7 mouse cellular contexts compared by ENCODE assay signal in the genomic region with DNA sequence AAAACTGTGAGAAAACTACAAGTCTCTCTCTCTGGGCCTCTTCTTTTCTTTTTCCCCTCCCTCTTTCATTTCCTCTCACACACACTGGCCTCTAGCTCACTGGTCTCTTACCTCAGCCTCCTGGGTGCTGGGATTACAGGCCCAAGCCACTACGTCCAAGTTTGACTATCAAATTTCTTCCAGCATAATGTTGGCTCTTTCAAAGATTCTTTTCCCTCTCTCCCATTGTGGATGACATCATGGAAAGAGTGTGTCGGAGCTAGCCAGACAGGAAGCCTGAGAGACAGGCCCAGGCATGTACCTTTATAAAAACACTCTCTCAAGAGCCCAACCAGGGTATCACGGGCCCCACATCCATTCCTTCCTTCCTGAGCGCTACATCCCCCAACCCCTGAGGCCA. TPM values are rescaled to one million over a fixed set of nuclear protein-coding genes. Genes with fewer than 3 reads are reported as not detected.
DNase-seq lines count a peak whose midpoint lies in the region; ATAC-seq lines count a peak whose summit lies in the region.

No protein-coding gene starts in this region.

- no peak for ATAC-seq in embryonic facial prominence, embryonic 11.5 days (replicated peaks; ENCODE audit: insufficient number of reproducible peaks, low FRiP score, low TSS enrichment, low read depth)
- ATAC-seq in limb, embryonic 12.5 days (ENCODE audit: insufficient number of reproducible peaks, insufficient read depth, low FRiP score, low TSS enrichment, low read depth), result peak; percentile 45
- ATAC-seq in megakaryocyte progenitor cell, adult 5-6 weeks (replicated peaks; ENCODE audit: poor library complexity), result no peak

- peak; percentile 82 for DNase-seq in NIH3T3 (ENCODE audit: low read depth)
- peak; percentile 72 for DNase-seq in embryonic facial prominence, embryonic 11.5 days (ENCODE audit: low spot score)
- peak; percentile 76 to 84 for DNase-seq in heart, postnatal 10 days
- DNase-seq in retina, postnatal 1 day, result peak; percentile 22
- no peak for DNase-seq in ovary, adult 18-20 months (ENCODE audit: low spot score)

- H3K27me3 ChIP-seq in embryonic facial prominence, embryonic 11.5 days (ENCODE audit: control insufficient read depth, insufficient read depth, low read length), result no peaks in the 10 kb centered on the region
- H3K27me3 ChIP-seq in limb, embryonic 12.5 days, result no peaks in the 10 kb centered on the region

- peaks cover 13% of the 10 kb centered on the region for H3K4me1 ChIP-seq in embryonic facial prominence, embryonic 11.5 days (ENCODE audit: control insufficient read depth, insufficient read depth, low read length)
- peaks cover 59% of the 10 kb centered on the region for H3K4me1 ChIP-seq in limb, embryonic 12.5 days (replicated peaks)

- no peak overlapping the region for H3K9ac ChIP-seq in embryonic facial prominence, embryonic 11.5 days (replicated peaks; ENCODE audit: low read length)
- H3K9ac ChIP-seq in limb, embryonic 12.5 days (replicated peaks), result no peak overlapping the region

- WGBS in embryonic facial prominence, embryonic 11.5 days, result 31% methylated on average over 4 of the region's 4 CpGs
- 17% methylated on average over 4 of the region's 4 CpGs for WGBS in limb, embryonic 12.5 days

- H3K9me3 ChIP-seq in embryonic facial prominence, embryonic 11.5 days (replicated peaks; ENCODE audit: control insufficient read depth, low read length), result no peaks in the 10 kb centered on the region
- H3K9me3 ChIP-seq in limb, embryonic 12.5 days, result peaks cover 14% of the 10 kb centered on the region

- no peak overlapping the region for H3K4me2 ChIP-seq in embryonic facial prominence, embryonic 11.5 days (ENCODE audit: low read depth, low read length)
- H3K4me2 ChIP-seq in limb, embryonic 12.5 days, result 0 out of 2 replicates have a peak overlapping the region, but pooled peaks have one; percentile 0

- intact Hi-C loops in heart, postnatal 10 days (cut with DNase I), result loop anchor here (2.0 to 5.0 kb wide), 3 partner anchors 31 to 69 kb away; no protein-coding TSS in a partner anchor

- H3K36me3 ChIP-seq in embryonic facial prominence, embryonic 11.5 days (replicated peaks; ENCODE audit: control insufficient read depth, insufficient read depth, low read depth, low read length), result no peaks in the 10 kb centered on the region
- peaks cover 23% of the 10 kb centered on the region for H3K36me3 ChIP-seq in limb, embryonic 12.5 days

- H3K4me3 ChIP-seq in embryonic facial prominence, embryonic 11.5 days (ENCODE audit: low read depth, low read length), result no peak overlapping the region
- no peak overlapping the region for H3K4me3 ChIP-seq in limb, embryonic 12.5 days (replicated peaks)

- peak overlapping the region; percentile 43; the same call in 1 of the 2 replicates for H3K27ac ChIP-seq in embryonic facial prominence, embryonic 11.5 days (replicated peaks; ENCODE audit: low read depth, low read length)
- H3K27ac ChIP-seq in limb, embryonic 12.5 days, result peak overlapping the region; percentile 90

RNA-seq across cellular contexts. Expression of gene Igf2r, which starts 22.0 kb away (rescaled TPM):
- polyA plus RNA-seq in embryonic facial prominence, embryonic 11.5 days (2014; fragmentation: Nextera tagmentation; extraction: Ambion mirVana), result 19.4 and 19.6 TPM in 2 replicates
- 100 to 1,000 TPM; 180 to 214 TPM for total RNA-seq in heart, postnatal 10 days (2021)
- 43.1 and 48.1 TPM in 2 replicates for polyA plus RNA-seq in limb, embryonic 12.5 days (2016; fragmentation: Nextera tagmentation; extraction: Ambion mirVana)
- 1.2 and 2.6 TPM in 2 replicates for total RNA-seq in megakaryocyte progenitor cell, adult 5-6 weeks (2015)
- total RNA-seq in megakaryocyte progenitor cell, adult 5-6 weeks (2017), result 3.0 and 4.1 TPM in 2 replicates

Comparison
In these comparisons a context has a peak if more than half of its experiments do, and no peak if none do; other contexts are left out.
1. RNA of gene Igf2r, which starts 22.0 kb away (total RNA-seq): 180 to 214 TPM in heart, postnatal 10 days; 1.2 to 4.1 TPM in megakaryocyte progenitor cell, adult 5-6 weeks; every median in the first group is over 10 times any median in the second.